ENCODE assay signal across 8 mouse cellular contexts in the genomic region with DNA sequence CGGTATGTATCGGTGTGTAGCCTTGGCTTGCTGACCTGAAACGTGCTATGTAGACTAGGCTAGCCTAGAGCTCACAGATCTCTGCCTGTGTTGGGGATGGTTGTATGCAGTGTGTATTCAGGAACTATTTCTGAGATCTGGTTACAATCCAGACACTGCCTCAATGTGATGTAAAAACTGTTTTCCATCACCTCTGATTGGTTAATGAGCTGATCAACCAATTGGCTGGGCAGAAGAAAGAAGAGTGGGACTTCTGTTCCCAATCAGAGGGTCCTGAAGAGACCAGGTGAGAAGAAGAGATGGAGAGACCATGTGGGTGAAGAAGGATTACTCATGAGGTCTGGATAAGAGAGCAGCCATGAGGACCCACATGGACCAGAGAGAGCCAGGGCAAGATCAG. TPM values are rescaled to one million over a fixed set of nuclear protein-coding genes. Genes with fewer than 3 reads are reported as not detected.
DNase-seq lines count a peak whose midpoint lies in the region; ATAC-seq and TF ChIP-seq lines count a peak whose summit lies in the region.
"Had no signal": no experiment of that assay in that cellular context is flagged by ENCODE, and none has a peak within 500 bp of the region (broad histone marks: within the 10 kb centered on the region; RNA-seq: fewer than 3 reads in every experiment).

No protein-coding gene starts in this region.

- no peak for ATAC-seq in lung, postnatal 0 days
- 0 out of 2 replicates have a peak, but pooled peaks have one; percentile 19 for ATAC-seq in forebrain, embryonic 11.5 days (replicated peaks; ENCODE audit: low FRiP score)
- no peak for ATAC-seq in limb, embryonic 14.5 days (ENCODE audit: low FRiP score, low read depth)
- ATAC-seq in stomach, embryonic 16.5 days (ENCODE audit: insufficient read depth, low FRiP score) = no peak
- no peak for ATAC-seq in inflammation-experienced regulatory T-cells, adult 6 months
- no peak for ATAC-seq in CD4-positive, CD25-positive, alpha-beta regulatory T cell, adult 4 months

- H3K27ac ChIP-seq in lung, postnatal 0 days (ENCODE audit: low read length) = no peak overlapping the region
- no peak overlapping the region for H3K27ac ChIP-seq in forebrain, embryonic 11.5 days (ENCODE audit: low read depth, low read length)
- no peak overlapping the region for H3K27ac ChIP-seq in limb, embryonic 14.5 days (replicated peaks; ENCODE audit: low read depth, low read length)
- no peak overlapping the region for H3K27ac ChIP-seq in stomach, embryonic 16.5 days (ENCODE audit: low read length)

- no peak for TF ChIP-seq EP300 in lung, postnatal 0 days (IDR thresholded peaks at IDR 0.05)

- 5% methylated on average over 3 of the region's 3 CpGs for WGBS in lung, postnatal 0 days
- WGBS in forebrain, embryonic 11.5 days = 11% methylated on average over 3 of the region's 3 CpGs
- WGBS in limb, embryonic 14.5 days = 8% methylated on average over 3 of the region's 3 CpGs
- 2% methylated on average over 3 of the region's 3 CpGs for WGBS in stomach, embryonic 16.5 days

- peak overlapping the region; percentile 89; the same call in 1 of the 2 replicates for H3K4me3 ChIP-seq in lung, postnatal 0 days (ENCODE audit: low read depth, low read length)
- H3K4me3 ChIP-seq in forebrain, embryonic 11.5 days (ENCODE audit: low read depth, low read length) = peak overlapping the region; percentile 83
- H3K4me3 ChIP-seq in limb, embryonic 14.5 days (replicated peaks; ENCODE audit: low read length) = peak overlapping the region; percentile 65
- H3K4me3 ChIP-seq in stomach, embryonic 16.5 days (replicated peaks; ENCODE audit: low read length) = peak overlapping the region; percentile 99

- H3K9ac ChIP-seq in lung, postnatal 0 days (replicated peaks; ENCODE audit: low read depth) = peak overlapping the region; percentile 74
- peak overlapping the region; percentile 92 for H3K9ac ChIP-seq in forebrain, embryonic 11.5 days (ENCODE audit: low read length)
- peak overlapping the region; percentile 71 for H3K9ac ChIP-seq in limb, embryonic 14.5 days (ENCODE audit: low read depth, low read length, severe bottlenecking)
- peak overlapping the region; percentile 90 for H3K9ac ChIP-seq in stomach, embryonic 16.5 days (ENCODE audit: low read length)

- no peak for TF ChIP-seq CTCF in lung, postnatal 0 days (IDR thresholded peaks at IDR 0.05)

- H3K4me2 ChIP-seq in lung, postnatal 0 days (replicated peaks; ENCODE audit: low read depth, low read length) = peak overlapping the region; percentile 90
- H3K4me2 ChIP-seq in forebrain, embryonic 11.5 days (ENCODE audit: low read depth, low read length, severe bottlenecking) = peak overlapping the region; percentile 56
- H3K4me2 ChIP-seq in limb, embryonic 14.5 days (replicated peaks; ENCODE audit: low read depth, low read length, severe bottlenecking) = peak overlapping the region; percentile 63
- peak overlapping the region; percentile 83 for H3K4me2 ChIP-seq in stomach, embryonic 16.5 days (ENCODE audit: low read depth, low read length)

- no peaks in the 10 kb centered on the region for H3K9me3 ChIP-seq in lung, postnatal 0 days (ENCODE audit: low read length)
- H3K9me3 ChIP-seq in forebrain, embryonic 11.5 days (ENCODE audit: control insufficient read depth, low read length) = no peaks in the 10 kb centered on the region
- no peaks in the 10 kb centered on the region for H3K9me3 ChIP-seq in limb, embryonic 14.5 days (ENCODE audit: control insufficient read depth, low read length)
- no peaks in the 10 kb centered on the region for H3K9me3 ChIP-seq in stomach, embryonic 16.5 days (replicated peaks; ENCODE audit: control insufficient read depth, low read length)

- no peaks in the 10 kb centered on the region for H3K36me3 ChIP-seq in lung, postnatal 0 days (ENCODE audit: insufficient read depth, low read length)
- H3K36me3 ChIP-seq in forebrain, embryonic 11.5 days (ENCODE audit: control insufficient read depth, insufficient read depth, low read length) = peaks cover 3% of the 10 kb centered on the region; the same call in 1 of the 2 replicates
- H3K36me3 ChIP-seq in limb, embryonic 14.5 days (ENCODE audit: control insufficient read depth, insufficient read depth, low read length) = peaks cover 36% of the 10 kb centered on the region
- peaks cover 6% of the 10 kb centered on the region; the same call in 1 of the 2 replicates for H3K36me3 ChIP-seq in stomach, embryonic 16.5 days (ENCODE audit: control insufficient read depth, insufficient read depth, low read length)

- H3K4me1 ChIP-seq in lung, postnatal 0 days (ENCODE audit: insufficient read depth, low read depth, low read length) = no peaks in the 10 kb centered on the region
- H3K4me1 ChIP-seq in forebrain, embryonic 11.5 days (replicated peaks; ENCODE audit: control insufficient read depth, insufficient read depth, low read length) = peaks cover 10% of the 10 kb centered on the region; the same call in 1 of the 2 replicates
- H3K4me1 ChIP-seq in limb, embryonic 14.5 days (ENCODE audit: control insufficient read depth, insufficient read depth, low read length) = peaks cover 10% of the 10 kb centered on the region; the same call in 1 of the 2 replicates
- peaks cover 18% of the 10 kb centered on the region for H3K4me1 ChIP-seq in stomach, embryonic 16.5 days (ENCODE audit: control insufficient read depth, insufficient read depth, low read length)

- DNase-seq in lung, postnatal 0 days (ENCODE audit: low spot score) = no peak
- DNase-seq in lung, adult 18-20 months = no peak
- no peak for DNase-seq in forebrain, embryonic 11.5 days (ENCODE audit: low spot score)
- no peak for DNase-seq in limb, embryonic 14.5 days (ENCODE audit: low spot score)
- DNase-seq: kidney, postnatal 10 days had no signal

- H3K27me3 ChIP-seq in lung, postnatal 0 days (replicated peaks; ENCODE audit: insufficient read depth, low read length) = no peaks in the 10 kb centered on the region
- H3K27me3 ChIP-seq in forebrain, embryonic 11.5 days (ENCODE audit: control insufficient read depth, insufficient read depth, low read length) = no peaks in the 10 kb centered on the region
- H3K27me3 ChIP-seq in limb, embryonic 14.5 days (ENCODE audit: control insufficient read depth, insufficient read depth, low read length) = no peaks in the 10 kb centered on the region
- H3K27me3 ChIP-seq in stomach, embryonic 16.5 days (ENCODE audit: control insufficient read depth, insufficient read depth, low read length) = no peaks in the 10 kb centered on the region

- no peak for TF ChIP-seq POLR2A in limb, embryonic 14.5 days (IDR thresholded peaks at IDR 0.05; ENCODE audit: borderline replicate concordance, extremely low read depth, insufficient read depth, insufficient read length)

RNA-seq across cellular contexts. Expression of gene Cenpa, which starts 1.1 kb away (rescaled TPM):
- 24.4 and 25.5 TPM in 2 replicates for polyA plus RNA-seq in lung, postnatal 0 days (2015; fragmentation: Nextera tagmentation; extraction: Ambion mirVana)
- polyA plus RNA-seq in forebrain, embryonic 11.5 days (2014; fragmentation: Nextera tagmentation; extraction: Ambion mirVana) = 439 and 447 TPM in 2 replicates
- polyA plus RNA-seq in limb, embryonic 14.5 days (2012; rRNA removed) = 206 and 228 TPM in 2 replicates
- polyA plus RNA-seq in limb, embryonic 14.5 days (2014; fragmentation: Nextera tagmentation; extraction: Ambion mirVana) = 272 and 276 TPM in 2 replicates
- polyA plus RNA-seq in stomach, embryonic 16.5 days (2015; fragmentation: Nextera tagmentation; extraction: Ambion mirVana) = 161 and 175 TPM in 2 replicates
- 100 to 1,000 TPM in 1 of 3 experiments, 10 to 100 TPM in 2; 31.9 to 201 (median 58.8) TPM for polyA plus RNA-seq in inflammation-experienced regulatory T-cells, adult 6 months (2017; shearing (Covaris generic))
- polyA plus RNA-seq in CD4-positive, CD25-positive, alpha-beta regulatory T cell, adult 4 months (2017; shearing (Covaris generic)) = 10 to 100 TPM; 45.4 to 60.5 TPM

RNA-seq across cellular contexts. Expression of gene Slc35f6, which starts 20.0 kb away (rescaled TPM):
- 30.1 and 34.5 TPM in 2 replicates for polyA plus RNA-seq in lung, postnatal 0 days (2015; fragmentation: Nextera tagmentation; extraction: Ambion mirVana)
- 24.1 and 28.3 TPM in 2 replicates for polyA plus RNA-seq in forebrain, embryonic 11.5 days (2014; fragmentation: Nextera tagmentation; extraction: Ambion mirVana)
- 35.4 and 53.6 TPM in 2 replicates for polyA plus RNA-seq in limb, embryonic 14.5 days (2012; rRNA removed)
- polyA plus RNA-seq in limb, embryonic 14.5 days (2014; fragmentation: Nextera tagmentation; extraction: Ambion mirVana) = 28.2 and 32.0 TPM in 2 replicates
- 34.0 and 35.2 TPM in 2 replicates for polyA plus RNA-seq in stomach, embryonic 16.5 days (2015; fragmentation: Nextera tagmentation; extraction: Ambion mirVana)
- 10 to 100 TPM; 13.9 to 16.4 (median 14.8) TPM for polyA plus RNA-seq in inflammation-experienced regulatory T-cells, adult 6 months (2017; shearing (Covaris generic))
- 10 to 100 TPM; 18.0 to 22.7 TPM for polyA plus RNA-seq in CD4-positive, CD25-positive, alpha-beta regulatory T cell, adult 4 months (2017; shearing (Covaris generic))

RNA-seq across cellular contexts. Expression of gene Dpysl5, which starts 43.7 kb away (rescaled TPM):
- polyA plus RNA-seq in lung, postnatal 0 days (2015; fragmentation: Nextera tagmentation; extraction: Ambion mirVana) = 1.4 and 1.6 TPM in 2 replicates
- 91.8 and 97.0 TPM in 2 replicates for polyA plus RNA-seq in forebrain, embryonic 11.5 days (2014; fragmentation: Nextera tagmentation; extraction: Ambion mirVana)
- polyA plus RNA-seq in limb, embryonic 14.5 days (2012; rRNA removed) = 9.2 and 9.9 TPM in 2 replicates
- 4.6 and 5.8 TPM in 2 replicates for polyA plus RNA-seq in limb, embryonic 14.5 days (2014; fragmentation: Nextera tagmentation; extraction: Ambion mirVana)
- 6.8 and 7.2 TPM in 2 replicates for polyA plus RNA-seq in stomach, embryonic 16.5 days (2015; fragmentation: Nextera tagmentation; extraction: Ambion mirVana)
- polyA plus RNA-seq in inflammation-experienced regulatory T-cells, adult 6 months (2017; shearing (Covaris generic)) = 1 to 10 TPM in 1 of 3 experiments, under 1 TPM in 1, not detected in 1; 0.13 to 1.5 TPM
- polyA plus RNA-seq in CD4-positive, CD25-positive, alpha-beta regulatory T cell, adult 4 months (2017; shearing (Covaris generic)) = not detected
